Mouse (Mus musculus): ENCODE data around the gene Fos. TPM values are rescaled to one million over a fixed set of nuclear protein-coding genes. Genes with fewer than 3 reads are reported as not detected.
A peak's percentile ranks its signal among the peaks of the same experiment; 100 is the strongest.

The Fos gene
- total RNA-seq, 2 experiments from 2014 or later: 2.5 to 24.3 TPM

GRCm38 (mm10) chr12:85459820-85460219 lies 13.9 kb upstream of the Fos start:
- intact Hi-C loops (cut with DNase I): no loop called here
- DNase-seq: no peak

GRCm38 (mm10) chr12:85461913-85462663 lies 11.6 kb upstream of the Fos start:
- intact Hi-C loops (cut with DNase I): no loop called here

GRCm38 (mm10) chr12:85462802-85463201 lies 10.9 kb upstream of the Fos start:
- intact Hi-C loops (cut with DNase I): no loop called here
- peak in 1 of 2 experiments; percentile 15 for DNase-seq

More at GRCm38 (mm10) chr12:85461913-85462663, 11.6 kb upstream of the Fos start:
- peak in 1 of 2 experiments; percentile 22 for DNase-seq

GRCm38 (mm10) chr12:85464431-85464830 lies 9.3 kb upstream of the Fos start:
- intact Hi-C loops (cut with DNase I): no loop called here
- no peak for DNase-seq

GRCm38 (mm10) chr12:85464902-85465301 lies 8.8 kb upstream of the Fos start:
- intact Hi-C loops (cut with DNase I): no loop called here
- peak in 1 of 2 experiments; percentile 28 for DNase-seq

GRCm38 (mm10) chr12:85467854-85468253 lies 5.8 kb upstream of the Fos start:
- DNase-seq: no peak
- intact Hi-C loops (cut with DNase I): no loop called here

- peak in 1 of 2 experiments; percentile 33 for DNase-seq
- intact Hi-C loops (cut with DNase I): no loop called here
Measured at GRCm38 (mm10) chr12:85468666-85469065, 5.0 kb upstream of the Fos start.

GRCm38 (mm10) chr12:85471920-85472655 lies 1.6 kb upstream of the Fos start:
- peak; percentile 83 to 90 for DNase-seq
- intact Hi-C loops (cut with DNase I): loop anchor here (1.0 to 5.0 kb wide), 3 partner anchors 17 to 100 kb away; partner anchors contain the start of gene Tmed10

- intact Hi-C loops (cut with DNase I): loop anchor here (1.0 to 5.0 kb wide), 3 partner anchors 18 to 101 kb away; partner anchors contain the start of gene Tmed10
- DNase-seq: no peak
Measured at GRCm38 (mm10) chr12:85472656-85473410, 857 bp upstream of the Fos start.

- peak; percentile 64 to 68 for DNase-seq
- intact Hi-C loops (cut with DNase I): loop anchor here (1.0 to 5.0 kb wide), 3 partner anchors 11 to 127 kb away; partner anchors contain the start of gene Tmed10
Measured at GRCm38 (mm10) chr12:85474298-85475231, 875 bp downstream of the Fos start.

GRCm38 (mm10) chr12:85475232-85475919 lies 1.7 kb downstream of the Fos start:
- no peak for DNase-seq
- intact Hi-C loops (cut with DNase I): no loop called here

- intact Hi-C loops (cut with DNase I): no loop called here
- DNase-seq: no peak
Measured at GRCm38 (mm10) chr12:85475920-85476828, 2.5 kb downstream of the Fos start.

GRCm38 (mm10) chr12:85477219-85477618 lies 3.5 kb downstream of the Fos start:
- DNase-seq: no peak
- intact Hi-C loops (cut with DNase I): no loop called here

- intact Hi-C loops (cut with DNase I): no loop called here
- no peak for DNase-seq
Measured at GRCm38 (mm10) chr12:85477804-85478203, 4.1 kb downstream of the Fos start.

GRCm38 (mm10) chr12:85478696-85479095 lies 5.0 kb downstream of the Fos start:
- intact Hi-C loops (cut with DNase I): no loop called here
- DNase-seq: no peak

GRCm38 (mm10) chr12:85479190-85479589 lies 5.5 kb downstream of the Fos start:
- DNase-seq: no peak
- intact Hi-C loops (cut with DNase I): no loop called here

GRCm38 (mm10) chr12:85483155-85483554 lies 9.5 kb downstream of the Fos start:
- intact Hi-C loops (cut with DNase I): no loop called here
- DNase-seq: no peak

- DNase-seq: no peak
Measured at GRCm38 (mm10) chr12:85484655-85485054, 11.0 kb downstream of the Fos start.

More at GRCm38 (mm10) chr12:85484655-85485054, 11.0 kb downstream of the Fos start:
- intact Hi-C loops (cut with DNase I): loop anchor here (1.0 to 5.0 kb wide), 2 partner anchors 10 to 47 kb away; no protein-coding TSS in a partner anchor
